Mouse (Mus musculus) kidney, embryonic 14.5 days (tissue): ENCODE measurements around the gene Cep41. TPM values are rescaled to one million over a fixed set of nuclear protein-coding genes. Genes with fewer than 3 reads are reported as not detected.

Source experiments
- ATAC-seq: fragments of 200-750 bp; cut with Nextera tagmentation; 2 replicates; pipeline ENCODE4 v1.8.0; 2017; ENCODE audit warnings: moderate number of reproducible peaks, mild to moderate bottlenecking, moderate TSS enrichment, moderate library complexity; ENCODE audit not compliant: low FRiP score, low TSS enrichment
- H3K27ac ChIP-seq: fragments of 300-500 bp; sonication (generic); 2 replicates; pipeline ENCODE4 v1.5.1; 2014; ENCODE audit warnings: low read depth, mild to moderate bottlenecking, low read length, moderate library complexity, mixed read lengths
- H3K27me3 ChIP-seq: fragments of 300-500 bp; sonication (generic); 2 replicates; pipeline ENCODE4 v1.6.1; 2014; ENCODE audit warnings: mild to moderate bottlenecking, low read length; ENCODE audit not compliant: control insufficient read depth, insufficient read depth
- H3K36me3 ChIP-seq: fragments of 300-500 bp; sonication (generic); 2 replicates; pipeline ENCODE4 v1.6.1; 2014; ENCODE audit warnings: low read length, mixed read lengths; ENCODE audit not compliant: control insufficient read depth, insufficient read depth
- H3K4me1 ChIP-seq: fragments of 300-500 bp; sonication (generic); 2 replicates; pipeline ENCODE4 v1.6.1; 2014; ENCODE audit warnings: low read length, mixed read lengths; ENCODE audit not compliant: control insufficient read depth, insufficient read depth
- H3K4me2 ChIP-seq: fragments of 300-500 bp; sonication (generic); replicated peaks from 2 replicates; pipeline ENCODE4 v1.6.1; 2014; ENCODE audit warnings: low read depth, mild to moderate bottlenecking, low read length
- H3K4me3 ChIP-seq: fragments of 300-500 bp; sonication (generic); 2 replicates; pipeline ENCODE4 v1.5.1; 2014; ENCODE audit warnings: mild to moderate bottlenecking, low read length
- H3K9ac ChIP-seq: fragments of 300-500 bp; sonication (generic); 2 replicates; pipeline ENCODE4 v1.6.1; 2014; ENCODE audit warnings: low read depth, mild to moderate bottlenecking, low read length, moderate library complexity
- H3K9me3 ChIP-seq: fragments of 300-500 bp; sonication (generic); 2 replicates; pipeline ENCODE4 v1.6.1; 2016; ENCODE audit warnings: low read length; ENCODE audit not compliant: control insufficient read depth
- WGBS: fragments of 180-500 bp; shearing (Covaris S2); extraction: QIAGEN DNeasy Blood & Tissue Kit; methylation state at CpG from one replicate; pipeline ENCODE4 v1.1.7; 2014; 5-methylcytosine and 5-hydroxymethylcytosine counted together
- polyA plus RNA-seq: library from polyadenylated mRNA; unstranded; fragments of >200 nt; fragmentation: Nextera tagmentation; extraction: Ambion mirVana; gene quantifications from 2 replicates; pipeline ENCODE4 v1.2.1, GENCODE M21; 2014

Gene Cep41
- 31.2 and 31.8 TPM in 2 replicates for polyA plus RNA-seq

GRCm38 (mm10) chr6:30693350-30693991 lies at the start of gene Cep41:
Gene Cep41, minus strand, starts transcription at chr6:30693749.
- Histone ChIP-seq H3K27me3 (no peaks in the 10 kb centered on the region), H3K9me3 (no peaks in the 10 kb centered on the region), H3K4me2 (peak within 1 kb of the TSS; percentile 52), H3K4me1 (peaks cover 3% of the 10 kb centered on the region; the same call in 1 of the 2 replicates), H3K27ac (peak within 1 kb of the TSS; percentile 79), H3K9ac (peak within 1 kb of the TSS; percentile 58), H3K36me3 (no peaks in the 10 kb centered on the region), H3K4me3 (peak within 1 kb of the TSS; percentile 39)
- WGBS = 2% methylated on average over 49 of the region's 52 CpGs
- peak; percentile 97 for ATAC-seq

- 45% methylated on average over 10 of the region's 10 CpGs for WGBS
- 0 out of 2 replicates have a peak, but pooled peaks cover 6% of the 10 kb centered on the region for H3K4me1 ChIP-seq
- peaks cover 47% of the 10 kb centered on the region for H3K9me3 ChIP-seq
- H3K4me3 ChIP-seq = peak overlapping the region; percentile 57
- H3K9ac ChIP-seq = peak overlapping the region; percentile 79
- H3K4me2 ChIP-seq = peak overlapping the region; percentile 54
- ATAC-seq = no peak
- H3K36me3 ChIP-seq = peaks cover 24% of the 10 kb centered on the region
- no peaks in the 10 kb centered on the region for H3K27me3 ChIP-seq
- peak overlapping the region; percentile 87; the same call in 1 of the 2 replicates for H3K27ac ChIP-seq
Observed at GRCm38 (mm10) chr6:30739177-30739747, 45.7 kb upstream of the Cep41 start.

DNA sequence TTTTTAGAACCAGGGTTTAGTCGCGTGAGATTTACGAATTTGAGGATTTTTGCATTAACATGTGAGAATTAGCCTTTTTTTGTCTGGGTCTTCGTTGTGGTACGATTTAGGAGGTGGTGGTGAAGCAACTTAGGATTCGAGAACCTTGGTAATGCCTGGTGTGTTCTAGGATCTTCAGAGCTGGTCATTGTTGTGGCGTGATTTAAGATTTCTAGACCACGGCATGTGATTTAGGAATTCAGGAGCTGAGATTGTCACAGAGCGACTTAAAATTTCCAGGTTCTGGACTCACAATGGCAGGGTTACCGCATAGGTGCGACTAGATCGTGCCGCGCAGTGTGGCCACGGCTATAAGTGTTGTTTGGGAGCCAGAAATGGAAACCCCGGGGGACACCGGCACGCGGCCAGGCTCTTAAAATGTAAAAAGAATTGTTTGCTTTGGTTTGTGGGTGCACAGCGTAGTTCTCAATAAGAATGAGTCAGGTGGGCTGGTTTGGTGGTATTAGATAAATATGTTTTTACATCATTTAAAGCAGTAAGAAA lies 45.0 kb upstream of the Cep41 start:
- Histone ChIP-seq H3K36me3 (peaks cover 17% of the 10 kb centered on the region), H3K4me3 (peak overlapping the region; percentile 57), H3K4me2 (peak overlapping the region; percentile 54), H3K27ac (peak overlapping the region; percentile 87), H3K9me3 (peaks cover 48% of the 10 kb centered on the region), H3K4me1 (0 out of 2 replicates have a peak, but pooled peaks cover 7% of the 10 kb centered on the region), H3K27me3 (no peaks in the 10 kb centered on the region), H3K9ac (peak overlapping the region; percentile 79)
- 45% methylated on average over 20 of the region's 20 CpGs for WGBS
- no peak for ATAC-seq

- Histone ChIP-seq H3K9me3 (peaks cover 55% of the 10 kb centered on the region), H3K4me3 (peak overlapping the region; percentile 57), H3K4me2 (peak overlapping the region; percentile 54), H3K4me1 (0 out of 2 replicates have a peak, but pooled peaks cover 14% of the 10 kb centered on the region), H3K27me3 (no peaks in the 10 kb centered on the region), H3K36me3 (peaks cover 11% of the 10 kb centered on the region), H3K9ac (peak overlapping the region; percentile 79), H3K27ac (peak overlapping the region; percentile 87)
- 61% methylated on average over 66 of the region's 66 CpGs for WGBS
- peak; percentile 61 for ATAC-seq
Observed at GRCm38 (mm10) chr6:30737548-30738463, 44.3 kb upstream of the Cep41 start.

DNA sequence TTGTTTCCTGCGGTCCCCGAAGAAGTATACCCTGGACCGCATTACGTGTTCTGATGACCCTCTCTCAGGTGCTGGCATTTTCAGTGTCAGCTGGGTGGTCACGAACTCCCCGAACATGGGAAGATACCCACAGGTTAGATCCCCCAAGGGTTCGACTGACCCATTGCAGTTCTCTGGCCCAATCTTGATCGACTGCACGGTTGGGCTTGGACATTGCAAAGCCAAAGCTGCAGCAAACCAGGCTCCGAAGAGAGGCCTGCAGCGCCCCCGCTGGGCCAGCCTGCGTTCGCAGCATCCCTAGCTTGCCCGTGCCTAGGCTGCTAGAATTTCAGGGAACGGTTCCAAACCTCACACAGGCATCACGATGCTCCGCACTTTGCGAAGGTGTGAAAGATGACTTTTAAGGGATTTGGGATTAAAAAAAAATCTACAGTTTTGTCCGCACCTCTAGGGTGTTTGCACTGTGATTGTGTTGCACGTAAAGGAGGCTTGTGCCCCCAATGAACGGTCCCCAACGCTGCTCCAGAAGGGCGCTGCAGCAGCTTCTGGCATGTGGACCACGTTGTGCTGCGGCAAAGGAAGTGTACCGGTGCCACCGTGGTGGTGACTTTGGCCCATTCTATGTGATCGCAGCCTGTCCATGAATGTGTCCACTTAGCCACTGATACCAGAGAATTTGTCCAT lies 43.5 kb upstream of the Cep41 start:
- Histone ChIP-seq H3K4me3 (peak overlapping the region; percentile 57), H3K9ac (peak overlapping the region; percentile 18; the same call in 1 of the 2 replicates), H3K27me3 (no peaks in the 10 kb centered on the region), H3K4me1 (0 out of 2 replicates have a peak, but pooled peaks cover 15% of the 10 kb centered on the region), H3K9me3 (peaks cover 57% of the 10 kb centered on the region), H3K4me2 (peak overlapping the region; percentile 54), H3K27ac (peak overlapping the region; percentile 94; the same call in 1 of the 2 replicates), H3K36me3 (peaks cover 3% of the 10 kb centered on the region; the same call in 1 of the 2 replicates)
- WGBS = 52% methylated on average over 29 of the region's 29 CpGs
- peak; percentile 74 for ATAC-seq

DNA sequence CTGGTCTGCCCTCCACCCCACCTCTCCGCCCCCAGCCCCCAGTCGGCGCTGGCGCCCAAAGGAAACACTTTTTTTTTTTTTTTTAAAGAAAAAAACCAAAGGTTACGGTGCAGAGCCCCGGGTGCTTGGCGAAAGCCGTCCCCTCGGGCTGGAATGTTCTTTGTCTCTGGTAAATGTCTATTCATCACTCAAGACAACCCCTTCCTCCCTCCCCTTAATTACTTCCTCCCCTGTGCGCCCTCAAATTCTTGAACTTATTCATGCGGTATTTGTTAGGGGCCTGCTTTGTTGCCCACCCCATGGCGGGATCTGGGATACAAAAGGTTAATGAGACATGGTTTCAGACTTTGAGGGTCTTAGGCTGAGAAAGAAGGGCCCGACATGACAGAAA lies 42.8 kb upstream of the Cep41 start:
- H3K4me2 ChIP-seq = peak overlapping the region; percentile 54; the same call in 1 of the 2 replicates

GRCm38 (mm10) chr6:30735728-30736371 lies 42.3 kb upstream of the Cep41 start:
- no peak for ATAC-seq
- peak overlapping the region; percentile 11; the same call in 1 of the 2 replicates for H3K4me3 ChIP-seq
- 44% methylated on average over 15 of the region's 15 CpGs for WGBS
- H3K4me1 ChIP-seq = peaks cover 18% of the 10 kb centered on the region; the same call in 1 of the 2 replicates
- peaks cover 57% of the 10 kb centered on the region for H3K9me3 ChIP-seq
- H3K36me3 ChIP-seq = no peaks in the 10 kb centered on the region; the same call in 1 of the 2 replicates
- H3K4me2 ChIP-seq = peak overlapping the region; percentile 31
- H3K27me3 ChIP-seq = no peaks in the 10 kb centered on the region
- H3K27ac ChIP-seq = peak overlapping the region; percentile 94
- peak overlapping the region; percentile 38; the same call in 1 of the 2 replicates for H3K9ac ChIP-seq

More for the DNA sequence above, 42.8 kb upstream of the Cep41 start:
- no peak overlapping the region for H3K9ac ChIP-seq
- H3K4me3 ChIP-seq = 0 out of 2 replicates have a peak overlapping the region, but pooled peaks have one; percentile 1
- H3K9me3 ChIP-seq = peaks cover 57% of the 10 kb centered on the region
- ATAC-seq = peak; percentile 37
- H3K4me1 ChIP-seq = 0 out of 2 replicates have a peak, but pooled peaks cover 15% of the 10 kb centered on the region
- peak overlapping the region; percentile 94; the same call in 1 of the 2 replicates for H3K27ac ChIP-seq
- H3K27me3 ChIP-seq = no peaks in the 10 kb centered on the region
- WGBS = 47% methylated on average over 13 of the region's 13 CpGs
- no peaks in the 10 kb centered on the region; the same call in 1 of the 2 replicates for H3K36me3 ChIP-seq
